Comparison of ENCODE assay signal across 23 mouse cellular contexts in the genomic region with DNA sequence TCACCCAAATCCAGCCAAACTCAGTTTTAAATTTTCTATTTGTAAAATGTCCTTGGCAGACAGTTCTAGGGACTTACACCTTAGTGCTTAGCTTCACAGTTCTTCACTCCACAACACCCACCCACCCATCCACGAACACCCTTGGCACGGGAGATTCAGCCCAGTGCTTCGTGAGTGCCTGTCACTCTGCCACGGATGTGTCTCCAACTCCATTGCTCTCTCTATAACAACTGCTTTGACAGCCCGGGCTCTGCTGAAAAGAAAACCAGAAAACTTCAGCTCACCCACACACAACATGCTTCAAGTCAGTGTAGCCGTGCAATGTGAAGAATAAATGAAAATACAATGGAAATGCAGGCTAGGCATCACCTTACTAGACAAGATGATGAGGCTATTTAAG.
DNase-seq lines count a peak whose midpoint lies in the region; ATAC-seq lines count a peak whose summit lies in the region.
"Had no signal": no experiment of that assay in that cellular context is flagged by ENCODE, and none has a peak within 500 bp of the region (broad histone marks: within the 10 kb centered on the region; RNA-seq: fewer than 3 reads in every experiment).

No protein-coding gene starts in this region.

- ATAC-seq in frontal cortex, adult (ENCODE audit: low TSS enrichment): peak; percentile 81
- no peak for ATAC-seq in heart, embryonic 16.5 days (replicated peaks; ENCODE audit: extremely low read depth, insufficient read depth, low FRiP score)
- ATAC-seq: forebrain, postnatal 0 days; intestine, embryonic 15.5 days had no signal

- H3K9ac ChIP-seq in heart, embryonic 16.5 days (ENCODE audit: low read length): no peak overlapping the region
- H3K9ac ChIP-seq: forebrain, postnatal 0 days; hindbrain, embryonic 15.5 days; intestine, embryonic 15.5 days; liver, embryonic 14.5 days; lung, embryonic 15.5 days had no signal

- intact Hi-C loops in heart, postnatal 14 days (cut with DNase I): no loop called here

- no peak for DNase-seq in frontal cortex, postnatal 25 days (ENCODE audit: low spot score in 2 of 2)
- no peak for DNase-seq in heart, postnatal 14 days
- peak; percentile 40 for DNase-seq in right cerebral cortex, adult 18-20 months
- no peak for DNase-seq in right cerebral cortex, postnatal 14 days
- peak; percentile 22 to 44 for DNase-seq in right cerebral cortex, postnatal 36 days (ENCODE audit: low spot score in 2 of 2)
- no peak for DNase-seq in thymus, postnatal 10 days (ENCODE audit: low spot score in 2 of 2)
- DNase-seq: adrenal gland, adult 2 months; cerebellum, adult 8-10 months; forebrain, postnatal 0 days; gastrocnemius, postnatal 25 days; heart, postnatal 4 days; kidney, adult 9 months; kidney, postnatal 4 days; lung, postnatal 4 days; thymus, postnatal 14 days had no signal

- H3K4me2 ChIP-seq in heart, embryonic 16.5 days (ENCODE audit: low read depth, low read length): no peak overlapping the region
- H3K4me2 ChIP-seq: hindbrain, embryonic 15.5 days; intestine, embryonic 15.5 days; lung, embryonic 15.5 days had no signal

- 63% methylated on average over 6 of the region's 6 CpGs for WGBS in heart, embryonic 16.5 days

- H3K36me3 ChIP-seq in heart, embryonic 16.5 days (ENCODE audit: control insufficient read depth, insufficient read depth): peaks cover 37% of the 10 kb centered on the region
- H3K36me3 ChIP-seq: hindbrain, embryonic 15.5 days had no signal

- no peaks in the 10 kb centered on the region for H3K27me3 ChIP-seq in heart, embryonic 16.5 days (ENCODE audit: control insufficient read depth, insufficient read depth, low read length)
- H3K27me3 ChIP-seq: hindbrain, embryonic 15.5 days; intestine, embryonic 15.5 days; lung, embryonic 15.5 days had no signal

- H3K4me1 ChIP-seq in heart, embryonic 16.5 days (ENCODE audit: control insufficient read depth, insufficient read depth, low read length): peaks cover 8% of the 10 kb centered on the region
- H3K4me1 ChIP-seq: forebrain, embryonic 10.5 days; hindbrain, embryonic 15.5 days; intestine, embryonic 15.5 days; lung, embryonic 15.5 days; midbrain, embryonic 10.5 days had no signal

- H3K27ac ChIP-seq in heart, embryonic 16.5 days (ENCODE audit: low read length): peak overlapping the region; percentile 45
- H3K27ac ChIP-seq: forebrain, embryonic 10.5 days; hindbrain, embryonic 15.5 days; intestine, embryonic 15.5 days; liver, embryonic 14.5 days; lung, embryonic 15.5 days; midbrain, embryonic 10.5 days had no signal

- no peaks in the 10 kb centered on the region for H3K9me3 ChIP-seq in heart, embryonic 16.5 days (replicated peaks; ENCODE audit: control insufficient read depth, low read length)
- H3K9me3 ChIP-seq: forebrain, embryonic 10.5 days; hindbrain, embryonic 15.5 days; intestine, embryonic 15.5 days; lung, embryonic 15.5 days; midbrain, embryonic 10.5 days had no signal

- no peak overlapping the region for H3K4me3 ChIP-seq in heart, embryonic 16.5 days (ENCODE audit: low read length)
- H3K4me3 ChIP-seq: forebrain, embryonic 10.5 days; hindbrain, embryonic 15.5 days; intestine, embryonic 15.5 days; lung, embryonic 15.5 days; midbrain, embryonic 10.5 days had no signal

Comparison
In these comparisons a context has a peak if more than half of its experiments do, and no peak if none do; other contexts are left out.
1. DNase-seq: peak in right cerebral cortex, adult 18-20 months (single experiment) and right cerebral cortex, postnatal 36 days (2 of 2); none in frontal cortex, postnatal 25 days (0 of 2), heart, postnatal 14 days (0 of 2), right cerebral cortex, postnatal 14 days (single experiment) and thymus, postnatal 10 days (0 of 2).